Mouse (Mus musculus) large intestine, adult 2 months (tissue): ENCODE data around the gene Szrd1. TPM values are rescaled to one million over a fixed set of nuclear protein-coding genes. Genes with fewer than 3 reads are reported as not detected.

Experiments used
- DNase-seq: peaks from one replicate; pipeline ENCODE4 v3.0.0-alpha.2; 2012; ENCODE audit warnings: low read depth, low spot score
- WGBS: fragments of 180-500 bp; shearing (Covaris S2); methylation state at CpG from one replicate; pipeline ENCODE4 v1.1.7; 2018; 5-methylcytosine and 5-hydroxymethylcytosine counted together
- polyA plus RNA-seq: library from polyadenylated mRNA; depleted of rRNA; stranded (reverse); fragments of >200 nt; gene quantifications from 2 replicates; pipeline ENCODE4 v1.2.3, GENCODE M21; 2012; rRNA removed

Szrd1 gene
- polyA plus RNA-seq = 46.7 and 49.1 TPM in 2 replicates

DNA sequence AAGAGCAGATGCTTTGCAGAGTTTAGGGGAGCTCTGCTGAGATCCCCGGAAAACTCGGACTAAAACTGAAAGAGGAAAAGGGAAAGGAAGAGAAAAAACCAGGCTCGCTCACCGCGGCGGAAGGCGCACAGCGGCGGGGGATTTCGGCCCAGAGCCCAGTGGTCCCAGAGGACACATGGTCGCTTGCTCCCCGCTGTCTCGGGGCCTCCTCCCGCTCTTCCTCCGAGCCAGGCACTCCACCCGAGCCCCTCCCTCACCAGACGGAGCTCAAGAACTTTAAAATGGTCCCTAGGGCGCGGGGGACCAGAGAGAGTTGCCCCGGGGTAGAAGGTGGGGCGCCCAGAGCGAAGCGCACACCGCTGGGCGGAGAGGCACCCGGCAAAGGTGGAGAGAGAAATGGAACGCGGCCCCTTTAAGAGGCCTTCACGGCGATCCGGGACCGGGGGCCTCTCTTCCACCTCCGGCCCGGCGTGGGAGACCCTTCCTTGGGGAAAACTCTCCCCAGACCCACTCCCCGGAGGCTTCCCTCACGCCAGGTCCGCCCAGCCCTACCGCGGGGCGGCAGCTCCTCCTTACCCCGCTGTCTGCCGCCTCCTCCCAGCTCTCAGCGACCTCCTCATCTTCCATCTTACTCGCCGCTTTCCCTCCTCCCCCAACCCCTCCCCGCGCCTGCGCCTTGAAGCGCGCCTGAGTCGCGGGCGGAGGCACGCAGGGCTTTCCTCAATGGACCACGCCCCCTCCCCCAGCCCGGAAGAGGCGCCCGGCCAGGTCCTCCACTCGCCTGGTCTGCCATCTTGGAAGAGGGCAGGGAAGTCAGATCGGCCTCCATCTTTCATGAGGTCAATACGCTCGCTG lies at the start of gene Szrd1:
Gene Szrd1 (minus strand): TSS at position 660 of the 855 bp plus-strand sequence.
- 1% methylated on average over 63 of the region's 63 CpGs for WGBS
- peak; percentile 95 for DNase-seq

- DNase-seq = no peak
- 38% methylated on average over 9 of the region's 9 CpGs for WGBS
These were observed 47.6 kb upstream of the Szrd1 start for GRCm38 (mm10) chr4:141186923-141187836.

GRCm38 (mm10) chr4:141184426-141184825 lies 44.9 kb upstream of the Szrd1 start:
- DNase-seq = no peak
- 91% methylated on average over 4 of the region's 4 CpGs for WGBS

DNA sequence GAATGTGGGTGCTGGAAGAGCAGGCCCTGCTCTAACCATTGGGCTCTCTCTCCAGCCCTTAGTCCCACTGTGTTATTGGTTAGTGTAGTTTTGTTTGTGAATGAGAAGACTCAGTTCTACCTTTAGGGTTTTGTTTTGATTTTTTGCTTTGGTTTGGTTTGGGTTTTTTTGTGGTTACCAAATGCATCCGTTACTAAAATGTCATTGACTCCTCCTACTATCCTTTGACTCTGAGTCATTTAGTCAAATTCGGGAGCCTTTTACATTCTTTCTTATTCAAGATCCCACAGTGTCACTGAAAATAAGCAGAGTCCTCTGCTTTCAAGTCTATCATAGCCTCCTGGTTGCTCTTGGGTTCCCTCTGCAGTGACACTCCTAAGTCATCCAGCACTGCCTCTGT lies 44.4 kb upstream of the Szrd1 start:
- no peak for DNase-seq
- 79% methylated on average over 2 of the region's 2 CpGs for WGBS

- 92% methylated on average over 6 of the region's 6 CpGs for whole genome bisulfite sequencing
- no peak for DNase-seq
These were observed 42.4 kb upstream of the Szrd1 start for GRCm38 (mm10) chr4:141181981-141182380.

- WGBS = 35% methylated on average over 8 of the region's 8 CpGs
These were observed 41.3 kb upstream of the Szrd1 start for GRCm38 (mm10) chr4:141180831-141181230.

GRCm38 (mm10) chr4:141178500-141178899 lies 38.9 kb upstream of the Szrd1 start:
- WGBS = 88% methylated on average over 4 of the region's 4 CpGs
- no peak for DNase-seq

More at GRCm38 (mm10) chr4:141180831-141181230, 41.3 kb upstream of the Szrd1 start:
- no peak for DNase-seq

DNA sequence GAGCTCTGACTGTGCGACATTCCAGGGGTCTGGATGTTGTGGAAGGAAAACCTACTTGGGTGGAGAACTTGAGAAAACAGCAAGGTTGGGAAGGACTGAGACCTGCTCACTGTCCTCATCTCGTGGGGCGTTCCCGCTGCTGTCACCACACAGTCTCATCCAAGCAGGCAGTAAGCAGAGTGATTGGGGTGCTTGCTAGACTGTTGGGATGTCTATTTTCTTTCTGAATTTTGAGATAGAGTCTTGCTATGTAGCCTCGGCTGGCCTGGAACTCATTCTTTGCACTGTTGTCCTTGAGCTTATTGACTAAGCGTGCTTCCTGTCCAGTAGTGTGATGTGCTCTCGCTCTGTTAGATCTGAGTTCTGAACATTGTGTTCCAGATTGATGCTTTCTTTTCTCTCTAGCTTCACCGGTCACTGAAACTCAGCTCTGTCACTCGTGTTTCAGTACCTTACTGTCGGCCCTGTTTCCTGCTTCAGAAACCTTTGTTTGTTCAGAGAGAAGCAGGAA lies 36.8 kb upstream of the Szrd1 start:
- WGBS = 80% methylated on average over 10 of the region's 10 CpGs
- no peak for DNase-seq

- WGBS = 86% methylated on average over 5 of the region's 5 CpGs
- no peak for DNase-seq
These were observed 36.2 kb upstream of the Szrd1 start for GRCm38 (mm10) chr4:141175783-141176182.

DNA sequence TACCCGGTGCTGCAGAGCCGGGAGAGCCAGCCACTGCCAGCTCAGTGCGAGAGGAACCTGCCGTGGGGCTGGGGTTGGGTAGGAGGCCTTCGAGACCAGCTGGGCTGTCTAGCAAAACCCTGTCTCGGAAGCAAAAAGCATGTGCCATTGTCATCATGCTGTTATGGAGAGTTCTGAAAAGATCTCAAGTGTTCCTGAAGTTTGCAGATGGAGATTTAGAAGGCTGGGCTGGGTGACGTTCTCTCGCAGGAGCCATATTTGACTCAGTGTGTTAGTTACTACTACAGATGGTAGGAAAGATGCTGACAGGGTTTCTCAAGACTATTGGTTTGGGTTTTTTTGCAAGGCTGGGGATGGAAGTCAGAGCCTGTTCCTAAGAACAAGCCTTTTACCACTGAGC lies 32.5 kb upstream of the Szrd1 start:
- DNase-seq = no peak
- 95% methylated on average over 8 of the region's 8 CpGs for WGBS

GRCm38 (mm10) chr4:141167156-141167555 lies 27.6 kb upstream of the Szrd1 start:
- WGBS = 100% methylated on average over 3 of the region's 3 CpGs
- DNase-seq = no peak

DNA sequence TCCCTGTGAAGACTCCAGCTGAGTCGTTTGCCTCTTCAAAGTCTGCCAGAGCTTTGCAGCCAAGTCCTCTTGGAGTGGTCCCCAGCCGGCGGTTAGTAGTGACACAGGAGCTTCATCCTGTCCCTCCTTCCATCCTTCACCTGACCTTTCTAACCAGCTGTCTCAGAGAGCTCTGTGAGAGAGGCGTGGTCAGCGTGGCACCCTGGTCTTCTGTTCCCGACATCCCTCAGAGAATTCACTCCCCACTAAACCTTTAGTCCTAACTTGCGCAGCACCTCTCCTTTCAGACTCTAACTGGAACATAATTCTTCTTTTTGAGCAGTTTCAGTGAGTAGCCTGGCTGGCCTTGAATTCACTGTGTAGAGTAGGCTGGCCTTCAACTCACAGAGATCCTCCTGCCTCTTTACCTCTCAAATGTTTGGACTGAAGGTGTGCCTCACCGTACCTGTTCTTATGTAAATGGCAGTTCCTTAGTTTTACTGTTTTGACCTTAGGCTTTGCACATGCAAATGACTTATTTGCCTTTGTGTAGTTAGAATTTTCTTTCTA lies 26.2 kb upstream of the Szrd1 start:
- no peak for DNase-seq
- 43% methylated on average over 8 of the region's 8 CpGs for WGBS

GRCm38 (mm10) chr4:141163729-141164128 lies 24.2 kb upstream of the Szrd1 start:
- DNase-seq = no peak
- WGBS = 94% methylated on average over 5 of the region's 5 CpGs

GRCm38 (mm10) chr4:141161699-141162208 lies 22.2 kb upstream of the Szrd1 start:
- WGBS = 72% methylated on average over 6 of the region's 6 CpGs

DNA sequence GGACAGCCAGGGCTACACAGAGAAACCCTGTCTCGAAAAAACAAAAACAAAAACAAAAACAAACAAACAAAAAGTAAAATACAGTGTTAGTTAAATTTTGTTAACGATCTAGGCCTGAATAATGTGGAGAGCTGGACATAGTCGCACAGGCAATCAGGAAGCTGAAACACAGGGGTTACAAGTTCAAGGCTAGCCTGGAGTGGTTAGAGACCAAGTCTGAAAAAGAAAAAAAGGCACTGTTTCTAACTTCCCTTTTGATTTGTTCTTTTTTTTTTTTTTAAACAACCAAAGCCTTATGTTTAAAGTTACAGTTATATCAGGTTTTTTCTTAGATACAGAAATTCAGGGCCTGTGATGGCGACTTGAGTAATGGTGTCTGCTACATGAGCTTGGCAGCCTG lies 20.6 kb upstream of the Szrd1 start:
- DNase-seq = no peak
- 70% methylated on average over 4 of the region's 4 CpGs for WGBS

More at GRCm38 (mm10) chr4:141161699-141162208, 22.2 kb upstream of the Szrd1 start:
- DNase-seq = no peak

GRCm38 (mm10) chr4:141159666-141160065 lies 20.1 kb upstream of the Szrd1 start:
- DNase-seq = no peak
- 37% methylated on average over 5 of the region's 5 CpGs for WGBS

- 18% methylated on average over 11 of the region's 11 CpGs for WGBS
- no peak for DNase-seq
These were observed 19.5 kb upstream of the Szrd1 start for GRCm38 (mm10) chr4:141159093-141159492.

DNA sequence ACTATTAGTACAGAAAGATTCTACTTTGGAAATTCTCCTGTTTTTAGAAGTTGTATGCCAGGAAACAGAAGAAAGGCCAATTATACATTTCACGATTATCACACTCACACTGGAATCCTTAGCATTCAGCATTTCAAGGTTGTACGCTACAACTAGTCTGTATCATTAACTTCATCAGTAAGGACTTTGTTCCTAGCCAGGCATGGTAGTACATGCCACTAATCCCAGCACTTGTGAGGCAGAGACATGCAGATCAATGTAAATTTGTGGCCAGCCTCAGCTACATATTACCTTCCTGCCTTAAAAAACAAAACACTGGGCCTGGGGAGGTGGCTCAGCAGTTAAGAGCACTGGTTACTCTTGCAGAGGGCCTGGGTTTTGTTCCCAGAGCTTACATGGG lies 19.0 kb upstream of the Szrd1 start:
- 51% methylated on average over 2 of the region's 2 CpGs for WGBS
- no peak for DNase-seq

DNA sequence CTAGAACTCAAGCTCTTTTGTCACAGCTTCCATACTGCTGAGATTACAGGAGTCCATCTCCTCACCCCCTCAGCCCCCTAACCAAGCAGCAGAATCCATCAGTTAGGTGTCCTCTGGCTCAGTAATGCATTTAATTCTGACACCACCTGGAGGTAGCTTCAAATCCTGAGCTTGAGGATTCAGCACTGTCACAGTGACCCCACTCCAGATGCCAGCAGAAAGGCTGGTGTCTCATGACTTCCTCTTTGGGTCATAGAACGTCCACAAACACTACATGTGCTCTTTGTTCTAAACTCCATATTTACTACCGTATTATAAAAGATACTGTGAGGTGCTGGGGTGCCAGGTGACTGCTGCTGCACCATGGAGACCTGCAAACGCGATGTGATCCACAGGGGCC lies 17.9 kb upstream of the Szrd1 start:
- no peak for DNase-seq
- 27% methylated on average over 4 of the region's 4 CpGs for WGBS

- 10% methylated on average over 7 of the region's 7 CpGs for WGBS
- no peak for DNase-seq
These were observed 9.5 kb upstream of the Szrd1 start for GRCm38 (mm10) chr4:141149116-141149515.
